Mouse (Mus musculus): Measurements from ENCODE around the gene Adamtsl2. TPM values are rescaled to one million over a fixed set of nuclear protein-coding genes. Genes with fewer than 3 reads are reported as not detected.

Gene Adamtsl2
- polyA plus RNA-seq, 1 experiment, result 1.9 TPM

DNA sequence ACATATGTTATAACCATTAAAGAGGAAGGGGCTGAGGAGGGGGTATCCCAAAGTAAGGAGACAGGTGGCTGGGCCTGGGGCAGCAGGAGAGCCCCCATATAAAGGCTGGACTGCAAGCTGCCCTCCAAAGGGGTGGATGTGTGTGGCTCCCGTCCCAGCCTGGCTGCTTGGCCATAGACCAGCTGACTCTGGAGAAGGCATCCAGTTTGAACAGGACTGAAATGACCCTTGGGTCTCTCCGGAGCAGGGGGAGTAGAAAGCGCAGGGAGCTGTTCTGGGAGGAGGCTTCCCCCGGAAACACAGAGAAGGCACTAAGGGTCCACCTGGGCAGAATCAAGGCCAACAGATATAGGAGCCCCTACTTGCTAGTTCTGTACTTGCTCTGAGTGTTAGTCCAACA lies 4.4 kb upstream of the Adamtsl2 start:
- Histone ChIP-seq H3K27ac (ENCODE audit: insufficient read depth, low read depth, low read length) (no peak overlapping the region), H3K36me3 (ENCODE audit: control insufficient read depth, insufficient read depth, low read length) (no peaks in the 10 kb centered on the region), H3K4me1 (ENCODE audit: control insufficient read depth, insufficient read depth, insufficient read length, low read length) (no peaks in the 10 kb centered on the region), H3K4me3 (ENCODE audit: low read depth, low read length) (no peak overlapping the region), H3K27me3 (ENCODE audit: control insufficient read depth, insufficient read depth, low read length) (no peaks in the 10 kb centered on the region)
- 68% methylated on average over 4 of the region's 4 CpGs for WGBS
- TF ChIP-seq POLR2A (IDR thresholded peaks at IDR 0.05; ENCODE audit: low read depth, low read length) (no peak), CTCF (IDR thresholded peaks at IDR 0.05; ENCODE audit: extremely low read depth, insufficient read length, insufficient replicate concordance, low read depth, low read length) (no peak)

DNA sequence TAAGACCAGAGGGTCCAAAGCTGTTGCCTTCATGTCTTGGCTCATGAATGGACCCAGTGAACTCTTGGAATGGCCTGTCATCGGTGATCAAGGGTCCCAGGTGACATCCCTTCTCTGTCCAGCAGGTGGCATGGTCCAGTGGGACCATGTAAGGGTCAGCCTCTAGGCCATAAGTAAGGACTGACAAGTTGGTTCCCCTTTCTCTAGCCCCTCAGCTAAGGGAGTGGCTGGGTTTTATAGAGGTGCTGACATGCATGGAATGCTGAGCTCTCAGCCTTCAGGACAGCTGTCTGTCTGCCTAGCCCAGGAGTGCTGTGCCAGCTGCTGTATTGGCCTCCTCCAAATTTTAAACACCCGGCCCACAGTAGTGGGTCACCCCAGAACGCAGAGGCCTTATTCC lies 3.7 kb upstream of the Adamtsl2 start:
- H3K27ac ChIP-seq (ENCODE audit: insufficient read depth, low read depth, low read length), result no peak overlapping the region
- H3K4me3 ChIP-seq (ENCODE audit: low read depth, low read length), result no peak overlapping the region
- H3K27me3 ChIP-seq (ENCODE audit: control insufficient read depth, insufficient read depth, low read length), result no peaks in the 10 kb centered on the region
- no peaks in the 10 kb centered on the region for H3K36me3 ChIP-seq (ENCODE audit: control insufficient read depth, insufficient read depth, low read length)
- 52% methylated on average over 3 of the region's 3 CpGs for WGBS
- H3K4me1 ChIP-seq (ENCODE audit: control insufficient read depth, insufficient read depth, insufficient read length, low read length), result no peaks in the 10 kb centered on the region
- peak; percentile 60; the same call in 1 of the 2 replicates for TF ChIP-seq CTCF (IDR thresholded peaks at IDR 0.05; ENCODE audit: extremely low read depth, insufficient read length, insufficient replicate concordance, low read depth, low read length)
- no peak for TF ChIP-seq POLR2A (IDR thresholded peaks at IDR 0.05; ENCODE audit: low read depth, low read length)

DNA sequence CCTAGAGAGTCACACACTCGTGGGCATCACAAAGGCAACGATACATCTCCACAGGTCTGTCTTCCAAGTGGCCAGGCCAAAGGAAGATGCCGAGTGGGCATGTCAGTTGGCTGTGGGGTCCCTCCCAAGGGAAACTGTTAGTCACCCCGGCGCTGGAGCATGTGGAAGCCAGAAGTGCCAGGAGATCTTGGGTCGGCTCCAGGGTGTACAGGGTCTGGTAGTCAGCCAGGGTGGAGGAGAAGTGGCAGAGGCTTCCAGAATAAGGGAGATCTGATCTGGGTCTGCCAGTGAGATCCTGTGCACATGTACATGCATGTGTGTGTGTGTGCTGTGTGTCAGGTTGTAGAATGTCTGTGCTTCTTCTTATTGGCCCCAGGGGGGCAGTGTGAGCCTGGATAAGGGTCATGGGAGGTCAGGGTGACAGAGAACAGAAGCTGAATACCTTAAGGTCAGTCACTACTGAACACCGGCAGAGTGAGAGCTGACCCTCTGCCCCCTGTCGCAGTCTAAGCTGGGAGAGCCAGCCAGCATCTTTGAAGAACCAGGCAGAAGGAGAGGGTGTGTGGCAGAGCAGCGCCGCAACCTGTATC lies 1.4 kb upstream of the Adamtsl2 start:
- TF ChIP-seq CTCF (IDR thresholded peaks at IDR 0.05; ENCODE audit: extremely low read depth, insufficient read length, insufficient replicate concordance, low read depth, low read length) (no peak), POLR2A (IDR thresholded peaks at IDR 0.05; ENCODE audit: low read depth, low read length) (no peak)
- 61% methylated on average over 10 of the region's 10 CpGs for WGBS
- H3K4me1 ChIP-seq (ENCODE audit: control insufficient read depth, insufficient read depth, insufficient read length, low read length), result no peaks in the 10 kb centered on the region

DNA sequence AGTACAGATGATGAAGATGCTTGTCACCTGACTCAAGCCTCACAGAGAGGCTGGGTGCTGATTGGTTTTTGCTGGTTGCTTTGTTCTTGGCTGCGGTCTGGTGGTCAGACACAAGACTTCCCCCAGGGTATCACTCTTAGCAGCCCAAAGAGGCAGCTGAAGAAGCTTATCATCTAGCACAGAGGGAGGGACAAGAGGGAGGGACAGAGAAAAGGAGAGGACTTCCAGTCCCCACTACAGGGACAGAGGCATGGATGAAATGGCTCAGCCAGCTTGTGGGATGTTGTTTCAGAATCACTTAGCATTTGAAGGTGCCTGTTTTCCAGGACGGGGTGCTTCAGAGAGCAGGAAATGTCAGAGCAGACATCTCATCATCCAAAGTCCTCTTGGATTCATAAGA lies 867 bp upstream of the Adamtsl2 start:
- TF ChIP-seq POLR2A (IDR thresholded peaks at IDR 0.05; ENCODE audit: low read depth, low read length) (no peak), CTCF (IDR thresholded peaks at IDR 0.05; ENCODE audit: extremely low read depth, insufficient read length, insufficient replicate concordance, low read depth, low read length) (no peak)

More for the DNA sequence above, 1.4 kb upstream of the Adamtsl2 start:
- H3K27ac ChIP-seq (ENCODE audit: insufficient read depth, low read depth, low read length), result no peak overlapping the region
- no peaks in the 10 kb centered on the region for H3K27me3 ChIP-seq (ENCODE audit: control insufficient read depth, insufficient read depth, low read length)
- H3K4me3 ChIP-seq (ENCODE audit: low read depth, low read length), result no peak overlapping the region
- H3K36me3 ChIP-seq (ENCODE audit: control insufficient read depth, insufficient read depth, low read length), result no peaks in the 10 kb centered on the region

DNA sequence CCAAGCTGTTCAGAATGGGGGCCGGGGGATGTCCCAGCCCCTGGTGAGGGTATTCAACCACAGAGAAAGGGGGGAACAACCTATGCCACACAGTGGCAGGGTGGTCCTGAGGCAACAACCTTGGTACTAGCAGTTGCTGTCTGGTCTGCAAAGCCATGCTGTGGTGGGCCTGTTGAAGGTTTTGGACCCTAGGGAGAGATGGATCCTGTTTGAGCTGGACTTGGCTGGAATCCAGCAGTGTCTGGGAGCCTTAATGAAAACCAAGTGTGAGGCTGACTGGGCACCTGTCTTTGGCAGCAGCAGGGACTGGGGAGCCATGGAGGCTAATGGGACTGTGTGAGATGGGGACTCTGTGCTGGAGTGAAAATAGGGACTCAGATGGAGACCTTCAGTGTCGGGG lies 470 bp downstream of the Adamtsl2 start:
- WGBS, result 63% methylated on average over 2 of the region's 2 CpGs
- peaks cover 2% of the 10 kb centered on the region for H3K4me1 ChIP-seq (ENCODE audit: control insufficient read depth, insufficient read depth, insufficient read length, low read length)
- peak overlapping the region; percentile 25 for H3K4me3 ChIP-seq (ENCODE audit: low read depth, low read length)
- H3K27ac ChIP-seq (ENCODE audit: insufficient read depth, low read depth, low read length), result no peak overlapping the region
- TF ChIP-seq CTCF (IDR thresholded peaks at IDR 0.05; ENCODE audit: extremely low read depth, insufficient read length, insufficient replicate concordance, low read depth, low read length) (no peak), POLR2A (IDR thresholded peaks at IDR 0.05; ENCODE audit: low read depth, low read length) (no peak)
- H3K36me3 ChIP-seq (ENCODE audit: control insufficient read depth, insufficient read depth, low read length), result no peaks in the 10 kb centered on the region
- no peaks in the 10 kb centered on the region for H3K27me3 ChIP-seq (ENCODE audit: control insufficient read depth, insufficient read depth, low read length)

More for the DNA sequence above, 867 bp upstream of the Adamtsl2 start:
- Histone ChIP-seq H3K36me3 (ENCODE audit: control insufficient read depth, insufficient read depth, low read length) (no peaks in the 10 kb centered on the region), H3K4me1 (ENCODE audit: control insufficient read depth, insufficient read depth, insufficient read length, low read length) (no peaks in the 10 kb centered on the region), H3K27me3 (ENCODE audit: control insufficient read depth, insufficient read depth, low read length) (no peaks in the 10 kb centered on the region), H3K27ac (ENCODE audit: insufficient read depth, low read depth, low read length) (no peak overlapping the region), H3K4me3 (ENCODE audit: low read depth, low read length) (no peak overlapping the region)
- WGBS, result 31% methylated on average over 2 of the region's 2 CpGs

DNA sequence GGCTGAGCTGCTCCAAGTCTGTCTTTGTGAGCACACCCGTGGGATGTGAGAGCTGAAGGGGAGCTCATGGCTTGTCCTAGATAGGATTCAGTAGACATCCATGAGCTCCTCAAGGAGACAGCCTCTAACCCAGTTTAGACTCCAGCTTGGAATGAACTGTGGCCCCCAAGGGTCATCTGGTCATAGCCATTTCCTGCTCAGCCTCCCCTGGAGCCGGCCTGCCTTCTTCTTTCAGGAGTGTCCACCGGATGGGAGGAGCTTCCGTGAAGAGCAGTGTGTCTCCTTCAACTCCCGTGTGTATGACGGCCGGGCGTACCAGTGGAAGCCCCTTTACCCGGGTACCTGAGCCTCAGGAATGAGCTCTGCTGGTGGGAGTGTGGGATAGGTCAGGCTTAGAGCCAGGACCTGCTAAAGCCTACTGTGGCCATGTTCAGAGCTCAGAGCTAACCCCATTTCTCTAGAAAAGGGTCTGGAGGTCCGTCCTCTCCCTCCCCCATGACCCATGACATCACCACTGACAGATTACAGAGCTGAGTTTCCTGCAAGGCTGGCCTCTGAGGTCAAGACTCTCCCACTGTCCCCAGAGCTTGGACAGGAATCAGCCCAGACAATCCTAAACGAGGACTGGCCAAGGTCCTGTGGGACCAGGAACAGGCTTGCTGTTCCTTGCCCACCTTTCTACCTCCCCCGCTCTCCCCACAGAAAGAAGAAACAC lies 4.7 kb downstream of the Adamtsl2 start:
- H3K27ac ChIP-seq (ENCODE audit: insufficient read depth, low read depth, low read length), result no peak overlapping the region
- H3K4me1 ChIP-seq (ENCODE audit: control insufficient read depth, insufficient read depth, insufficient read length, low read length), result peaks cover 4% of the 10 kb centered on the region
- H3K36me3 ChIP-seq (ENCODE audit: control insufficient read depth, insufficient read depth, low read length), result no peaks in the 10 kb centered on the region
- H3K4me3 ChIP-seq (ENCODE audit: low read depth, low read length), result no peak overlapping the region
- TF ChIP-seq POLR2A (IDR thresholded peaks at IDR 0.05; ENCODE audit: low read depth, low read length), result no peak
- TF ChIP-seq CTCF (IDR thresholded peaks at IDR 0.05; ENCODE audit: extremely low read depth, insufficient read length, insufficient replicate concordance, low read depth, low read length), result no peak
- 67% methylated on average over 12 of the region's 12 CpGs for WGBS
- no peaks in the 10 kb centered on the region for H3K27me3 ChIP-seq (ENCODE audit: control insufficient read depth, insufficient read depth, low read length)

DNA sequence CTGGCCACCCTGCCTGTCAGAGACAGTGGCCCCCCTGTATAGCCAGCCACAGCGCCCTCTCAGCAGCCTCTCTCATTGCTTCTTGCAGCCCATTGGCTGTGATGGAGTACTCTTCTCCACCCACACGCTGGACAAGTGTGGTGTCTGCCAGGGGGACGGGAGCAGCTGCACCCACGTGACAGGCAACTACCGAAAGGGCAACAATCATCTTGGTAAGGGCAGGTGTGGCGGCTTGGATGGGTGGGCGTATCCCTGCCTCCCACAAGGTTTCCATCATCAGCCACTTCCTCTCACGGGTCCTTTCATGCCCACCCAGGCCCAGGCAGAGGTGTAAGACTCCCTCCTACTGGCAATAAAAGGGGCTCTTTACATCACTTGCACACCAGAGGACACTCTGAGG lies 5.8 kb downstream of the Adamtsl2 start:
- H3K4me3 ChIP-seq (ENCODE audit: low read depth, low read length), result no peak overlapping the region
- no peak overlapping the region for H3K27ac ChIP-seq (ENCODE audit: insufficient read depth, low read depth, low read length)
- no peaks in the 10 kb centered on the region for H3K27me3 ChIP-seq (ENCODE audit: control insufficient read depth, insufficient read depth, low read length)
- 27% methylated on average over 8 of the region's 8 CpGs for WGBS
- no peaks in the 10 kb centered on the region for H3K36me3 ChIP-seq (ENCODE audit: control insufficient read depth, insufficient read depth, low read length)
- TF ChIP-seq CTCF (IDR thresholded peaks at IDR 0.05; ENCODE audit: extremely low read depth, insufficient read length, insufficient replicate concordance, low read depth, low read length) (no peak), POLR2A (IDR thresholded peaks at IDR 0.05; ENCODE audit: low read depth, low read length) (no peak)
- peaks cover 4% of the 10 kb centered on the region for H3K4me1 ChIP-seq (ENCODE audit: control insufficient read depth, insufficient read depth, insufficient read length, low read length)

Measured in small intestine, adult 2 months (tissue).